Mouse (Mus musculus) MEL (cell line): ENCODE data around the gene Defa20.
"Not testable (repeated sequence)": the region's sequence is repeated elsewhere in the genome, so short reads cannot be mapped to it uniquely, and the experiment has no call there.

Experiments
- CTCF ChIP-seq, 3 experiments: IDR thresholded peaks in 2 of 3; conservative IDR thresholded peaks in 1 of 3; 2 replicates each; pipeline ENCODE4 v1.5.1; 2011 to 2012; ENCODE audit warnings: low read length in 3 of 3, low read depth in 2 of 3, mild to moderate bottlenecking in 2 of 3, improper control_type of control experiment in 1 of 3, inconsistent platforms in 1 of 3, mixed read lengths in 1 of 3, moderate library complexity in 1 of 3; ENCODE audit not compliant: control insufficient read depth in 1 of 3, insufficient read depth in 1 of 3, poor library complexity in 1 of 3, severe bottlenecking in 1 of 3
- E2F4 ChIP-seq: IDR thresholded peaks from 2 replicates; pipeline ENCODE4 v1.6.1; 2011; ENCODE audit warnings: low read depth, low read length, improper control_type of control experiment, borderline replicate concordance
- ELF1 ChIP-seq: IDR thresholded peaks from 2 replicates; pipeline ENCODE4 v1.6.1; 2014; ENCODE audit warnings: low read depth, mild to moderate bottlenecking, inconsistent platforms, low read length, improper control_type of control experiment, moderate library complexity
- EP300 ChIP-seq, 2 experiments: IDR thresholded peaks; 2 replicates each; pipeline ENCODE4 v1.6.1; 2011; ENCODE audit warnings: improper control_type of control experiment in 2 of 2, low read length in 2 of 2, low read depth in 1 of 2, mild to moderate bottlenecking in 1 of 2
- GABPA ChIP-seq: IDR thresholded peaks from 2 replicates; pipeline ENCODE4 v1.6.1; 2012; ENCODE audit warnings: low read depth, mild to moderate bottlenecking, inconsistent platforms, low read length, improper control_type of control experiment, moderate library complexity
- GATA1 ChIP-seq: IDR thresholded peaks from 2 replicates; pipeline ENCODE4 v1.6.1; 2011; ENCODE audit warnings: low read depth, low read length, improper control_type of control experiment
- HCFC1 ChIP-seq: IDR thresholded peaks from 2 replicates; pipeline ENCODE4 v1.6.1; 2012; ENCODE audit warnings: low read depth, mild to moderate bottlenecking, inconsistent platforms, low read length, improper control_type of control experiment, moderate library complexity
- MEF2A ChIP-seq: IDR thresholded peaks from 2 replicates; pipeline ENCODE4 v1.6.1; 2014; ENCODE audit warnings: low read depth, mild to moderate bottlenecking, inconsistent platforms, low read length, improper control_type of control experiment; ENCODE audit not compliant: poor library complexity, insufficient replicate concordance, severe bottlenecking; ENCODE audit errors: extremely low read depth
- POLR2A ChIP-seq, 2 experiments: IDR thresholded peaks; 2 replicates each; pipeline ENCODE4 v1.6.1; 2011 to 2012; ENCODE audit warnings: low read length in 2 of 2, mild to moderate bottlenecking in 2 of 2, control low read depth in 1 of 2, improper control_type of control experiment in 1 of 2, low read depth in 1 of 2, moderate library complexity in 1 of 2; ENCODE audit not compliant: control insufficient read depth in 1 of 2, insufficient read depth in 1 of 2, poor library complexity in 1 of 2
- RCOR1 ChIP-seq: IDR thresholded peaks from 2 replicates; pipeline ENCODE4 v1.6.1; 2012; ENCODE audit warnings: low read depth, mild to moderate bottlenecking, inconsistent platforms, low read length, improper control_type of control experiment
- USF1 ChIP-seq: IDR thresholded peaks from 2 replicates; pipeline ENCODE4 v1.6.1; 2014; ENCODE audit warnings: low read depth, mild to moderate bottlenecking, inconsistent platforms, low read length, improper control_type of control experiment, moderate library complexity
- ZMIZ1 ChIP-seq: IDR thresholded peaks from 2 replicates; pipeline ENCODE4 v1.6.1; 2012; ENCODE audit warnings: low read depth, mild to moderate bottlenecking, inconsistent platforms, low read length, improper control_type of control experiment, moderate library complexity

DNA sequence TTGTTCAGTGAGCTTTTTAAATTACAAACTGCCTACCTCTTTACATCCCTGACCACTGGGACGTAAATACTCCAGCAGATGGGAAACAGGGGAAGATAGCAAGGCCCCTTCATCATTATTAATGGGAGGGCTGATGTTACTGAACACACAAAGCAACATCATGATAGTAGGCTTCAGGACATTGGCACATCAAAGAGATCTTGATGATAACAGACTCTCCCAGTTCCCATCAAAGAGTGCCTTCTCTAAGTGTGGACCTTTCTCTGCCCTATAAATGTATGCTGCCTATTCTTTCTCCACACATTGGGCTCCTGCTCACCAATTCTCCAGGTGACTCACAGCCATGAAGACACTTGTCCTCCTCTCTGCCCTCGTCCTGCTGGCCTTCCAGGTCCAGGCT lies 19.7 kb downstream of the Defa20 start, which contains the start of gene Defa32:
- TF ChIP-seq EP300 (IDR thresholded peaks at IDR 0.05; ENCODE audit: low read depth in 1 of 2, low read length in 2 of 2); HCFC1; POLR2A (IDR thresholded peaks at IDR 0.05; ENCODE audit: control insufficient read depth in 1 of 2, insufficient read depth in 1 of 2, low read depth in 1 of 2, low read length in 2 of 2, poor library complexity in 1 of 2); GATA1; E2F4; GABPA; CTCF (IDR thresholded peaks at IDR 0.05 in 2 of 3, conservative IDR thresholded peaks at IDR 0.05 in 1 of 3; ENCODE audit: control insufficient read depth in 1 of 3, insufficient read depth in 1 of 3, low read depth in 2 of 3, low read length in 3 of 3, poor library complexity in 1 of 3, severe bottlenecking in 1 of 3); ELF1; USF1; ZMIZ1; MEF2A; RCOR1: not testable (repeated sequence)
